Mouse (Mus musculus) urinary bladder, postnatal 25 days (tissue): Measurements from ENCODE around the gene Surf1.
"Not testable (repeated sequence)": the region's sequence is repeated elsewhere in the genome, so short reads cannot be mapped to it uniquely, and the experiment has no call there.

Source experiments
- DNase-seq: peaks from one replicate; pipeline ENCODE4 v3.0.0; 2022; ENCODE audit warnings: low spot score

Gene Surf1

DNA sequence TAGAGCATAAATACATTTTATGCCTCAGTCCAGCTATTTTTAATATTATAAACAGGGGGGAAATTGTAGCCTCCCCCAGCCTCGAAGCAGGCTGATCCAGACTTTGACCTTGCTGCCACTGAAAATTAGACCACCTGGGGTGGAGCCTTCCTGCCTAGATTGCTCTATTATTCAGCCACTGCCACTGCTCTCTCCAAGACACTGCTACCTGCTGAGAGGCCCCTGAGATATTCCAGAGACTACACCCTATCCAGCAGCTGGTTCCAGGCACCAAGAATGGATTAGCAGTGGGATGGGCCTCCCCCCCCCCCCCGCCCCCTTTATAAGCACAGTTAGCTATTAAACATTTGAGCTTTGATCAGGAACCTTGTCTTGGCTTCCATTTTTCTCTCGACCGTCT lies 30.2 kb downstream of the Surf1 start:
- not testable (repeated sequence) for DNase-seq

DNA sequence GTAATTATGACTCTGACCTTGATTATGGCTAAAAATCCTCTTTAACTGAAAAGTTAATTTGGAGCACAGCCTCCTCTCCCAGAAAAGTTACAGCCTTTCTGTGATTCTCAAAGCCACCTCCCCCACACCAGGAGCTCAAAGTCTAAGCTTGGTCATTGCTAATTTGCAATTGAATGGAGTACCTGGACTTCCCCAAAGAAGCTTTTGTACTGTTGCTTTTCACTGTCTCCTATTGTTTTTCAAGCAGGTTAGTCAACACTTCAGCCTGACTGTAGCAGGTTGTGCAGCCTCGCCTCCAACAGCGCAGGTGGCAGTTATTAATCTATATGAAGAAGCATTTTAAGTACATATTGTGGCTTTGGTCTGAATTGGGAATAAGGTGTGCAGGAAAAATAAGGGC lies 30.8 kb downstream of the Surf1 start:
- DNase-seq, result not testable (repeated sequence)

DNA sequence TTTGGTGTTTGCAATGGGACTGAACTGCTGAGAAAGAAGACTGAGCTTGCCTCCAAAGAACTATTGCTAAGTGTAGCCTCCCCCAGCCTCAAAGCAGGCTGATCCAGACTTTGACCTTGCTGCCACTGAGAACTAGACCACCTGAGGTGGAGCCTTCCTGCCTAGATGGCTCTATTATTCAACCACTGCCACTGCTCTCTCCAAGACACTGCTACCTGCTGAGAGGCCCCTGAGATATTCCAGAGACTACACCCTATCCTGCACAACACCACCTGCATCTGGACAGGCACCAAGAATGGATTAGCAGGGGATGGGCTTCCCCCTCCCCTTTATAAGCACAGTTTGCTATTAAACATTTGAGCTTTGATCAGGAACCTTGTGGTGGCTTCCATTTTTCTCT lies 37.8 kb downstream of the Surf1 start:
- DNase-seq, result no peak

DNA sequence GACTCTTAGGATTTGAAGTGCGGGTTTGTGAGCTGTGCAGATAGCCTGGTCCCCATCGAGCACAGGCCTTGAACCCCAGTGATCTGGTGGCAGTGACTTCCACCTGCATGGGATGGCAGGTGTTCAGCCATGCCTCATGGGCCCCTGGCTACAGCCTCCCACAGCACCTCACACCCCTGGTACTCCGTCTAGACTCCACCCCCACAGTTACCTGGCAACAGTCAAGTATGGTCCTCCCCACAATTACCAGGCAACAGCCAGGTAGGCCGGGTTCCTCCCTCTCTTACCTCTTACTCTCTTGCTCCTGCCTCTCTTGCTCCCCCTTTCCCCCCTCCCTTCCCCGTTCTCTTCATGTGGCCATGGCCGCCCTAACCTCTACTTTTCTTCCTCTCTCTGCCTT lies 45.7 kb downstream of the Surf1 start:
- DNase-seq, result no peak

- no peak for DNase-seq
Observed at GRCm38 (mm10) chr2:26864879-26865278, 51.5 kb downstream of the Surf1 start, which contains the start of gene Abo. Gene Abo (minus strand): TSS chr2:26864979.
